Mouse (Mus musculus): Measurements from ENCODE around the gene Wfikkn1. TPM values are rescaled to one million over a fixed set of nuclear protein-coding genes. Genes with fewer than 3 reads are reported as not detected.

Gene Wfikkn1
- total RNA-seq, 2 experiments from 2014 or later: 0.12 to 0.37 TPM

DNA sequence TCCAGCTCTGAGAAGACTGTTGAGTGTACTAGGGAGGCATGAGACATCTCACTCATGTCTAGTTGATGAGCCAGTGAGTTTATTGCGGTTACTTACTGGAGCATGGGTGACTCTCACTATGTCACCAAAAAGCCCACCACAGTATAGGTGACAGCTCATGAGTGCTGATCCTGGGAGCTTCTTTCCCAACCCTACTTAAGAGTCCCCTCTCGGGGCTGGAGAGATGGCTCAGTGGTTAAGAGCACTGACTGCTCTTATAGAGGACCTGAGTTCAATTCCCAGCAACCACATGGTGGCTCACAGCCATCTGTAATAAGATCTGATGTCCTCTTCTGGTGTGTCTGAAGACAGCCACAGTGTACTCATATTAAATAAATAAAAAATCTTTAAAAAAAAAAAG is 10.7 kb downstream of the Wfikkn1 start:
- no peak for ATAC-seq (replicated peaks; ENCODE audit: poor library complexity)

DNA sequence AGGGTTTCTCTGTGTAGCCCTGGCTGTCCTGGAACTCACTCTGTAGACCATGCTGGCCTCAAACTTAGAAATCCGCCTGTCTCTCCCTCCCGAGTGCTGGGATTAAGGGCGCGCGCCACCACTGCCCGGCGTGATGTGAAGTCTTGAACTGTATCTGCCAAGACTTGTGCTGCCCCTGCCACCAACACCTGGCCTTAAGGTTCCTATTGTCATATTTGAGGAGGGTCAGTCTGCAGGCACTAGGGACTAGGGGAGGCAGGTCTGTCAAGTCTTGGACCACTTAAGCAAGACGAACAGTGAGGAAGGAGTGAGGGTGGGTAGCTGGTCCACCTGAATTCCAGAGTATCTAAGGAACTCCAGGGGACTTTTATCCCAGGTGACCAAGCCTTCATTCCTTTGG is 11.2 kb downstream of the Wfikkn1 start:
- ATAC-seq (replicated peaks; ENCODE audit: poor library complexity): no peak

DNA sequence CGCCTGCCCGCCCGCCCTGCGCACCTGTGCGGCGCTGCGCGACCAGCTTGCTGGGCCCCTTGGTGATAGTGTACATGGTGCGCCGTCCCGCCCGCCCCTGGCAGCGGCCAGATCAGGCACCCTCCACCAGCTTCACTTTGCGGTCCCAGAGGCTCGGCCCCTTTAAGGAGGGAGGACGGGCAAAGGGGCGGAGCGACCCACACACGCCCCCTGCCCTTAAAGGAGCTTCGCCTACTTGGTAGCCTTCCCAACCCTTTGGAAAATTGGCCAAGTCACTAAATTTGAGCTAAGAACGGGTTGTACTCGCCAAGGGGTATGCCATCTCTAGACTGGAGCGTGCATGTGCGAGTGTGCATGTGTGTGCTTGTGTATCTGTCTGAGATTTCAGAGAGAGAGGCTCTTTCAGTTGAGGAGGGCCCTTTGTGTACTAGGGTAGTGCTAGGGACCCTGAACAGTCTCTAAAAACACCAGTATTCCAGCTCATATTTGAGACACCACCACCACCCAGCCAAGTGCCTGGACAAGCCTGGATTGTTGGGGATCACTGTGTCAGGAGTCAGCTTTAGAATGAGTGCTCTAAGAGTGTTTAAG is 12.0 kb downstream of the Wfikkn1 start, which contains the start of gene Mcrip2:
Mcrip2 (minus strand) TSS at position 164 of the 591 bp plus-strand sequence.
- peak; percentile 85 for ATAC-seq (replicated peaks; ENCODE audit: poor library complexity)

- ATAC-seq (replicated peaks; ENCODE audit: poor library complexity): peak; percentile 46
Observed at GRCm38 (mm10) chr17:25867836-25868600, 12.6 kb downstream of the Wfikkn1 start.

- ATAC-seq (replicated peaks; ENCODE audit: poor library complexity): peak; percentile 66
Observed at GRCm38 (mm10) chr17:25867509-25867835, 13.2 kb downstream of the Wfikkn1 start.

DNA sequence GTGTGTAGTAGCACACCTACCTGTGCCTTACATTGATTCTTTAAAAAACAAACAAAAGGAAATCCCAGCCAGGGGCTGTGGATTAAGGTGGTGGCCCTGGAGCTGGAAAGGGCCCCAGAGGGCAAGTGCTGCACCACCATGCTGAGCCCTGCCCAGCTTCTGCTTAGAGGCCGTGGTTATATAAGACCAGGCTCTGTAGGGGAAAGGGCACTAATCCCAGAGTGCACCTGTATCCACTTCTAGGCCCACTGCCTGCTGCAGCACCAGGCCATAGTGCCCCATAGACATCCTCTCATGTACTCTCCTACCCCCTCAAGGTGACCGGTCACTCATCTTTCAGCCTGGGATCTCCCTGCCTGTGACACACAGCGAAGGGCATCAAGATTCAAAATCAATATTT is 14.5 kb downstream of the Wfikkn1 start:
- no peak for ATAC-seq (replicated peaks; ENCODE audit: poor library complexity)

DNA sequence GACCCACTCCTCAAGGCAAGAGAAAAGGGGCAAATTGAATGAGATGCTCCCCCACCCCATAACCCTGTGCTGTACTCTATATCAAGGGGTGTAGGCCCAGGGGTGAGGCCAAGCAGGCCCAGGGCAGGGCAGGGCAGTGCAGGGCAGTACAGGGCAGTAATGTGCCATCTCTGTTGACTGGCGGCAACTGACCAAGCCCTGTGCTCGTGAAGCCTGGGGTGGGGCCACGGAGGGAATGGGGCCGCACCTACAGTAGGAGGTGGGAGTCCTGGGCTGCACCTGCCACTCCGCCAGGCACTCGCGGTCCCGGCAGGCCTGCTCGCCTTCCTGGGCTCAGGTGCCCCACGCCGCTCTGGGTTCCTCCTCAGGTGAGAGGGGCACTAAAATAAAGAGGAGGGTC is 15.4 kb downstream of the Wfikkn1 start:
- ATAC-seq (replicated peaks; ENCODE audit: poor library complexity): no peak

DNA sequence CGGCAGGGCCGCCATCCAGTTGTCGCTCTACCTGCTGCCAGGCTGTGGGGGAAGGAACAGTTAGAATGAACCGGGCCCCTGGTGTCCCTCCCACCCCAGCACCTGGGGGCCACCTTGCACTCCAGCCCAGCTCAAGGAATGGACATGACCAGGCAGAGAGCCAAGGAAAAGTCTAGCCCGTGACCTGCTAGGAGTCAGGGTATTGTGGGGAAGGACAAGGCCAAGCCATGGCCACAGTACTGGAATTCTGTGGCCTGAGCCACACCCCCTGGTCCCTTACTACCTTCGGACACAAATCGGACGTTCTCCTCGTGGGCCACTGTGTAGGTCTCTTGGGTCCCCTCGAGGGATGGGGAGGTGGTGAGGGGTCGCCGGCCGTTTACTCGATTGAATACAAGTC is 16.3 kb downstream of the Wfikkn1 start:
- ATAC-seq (replicated peaks; ENCODE audit: poor library complexity): no peak

- ATAC-seq (replicated peaks; ENCODE audit: poor library complexity): no peak
Observed at GRCm38 (mm10) chr17:25863681-25864080, 17.0 kb downstream of the Wfikkn1 start.

DNA sequence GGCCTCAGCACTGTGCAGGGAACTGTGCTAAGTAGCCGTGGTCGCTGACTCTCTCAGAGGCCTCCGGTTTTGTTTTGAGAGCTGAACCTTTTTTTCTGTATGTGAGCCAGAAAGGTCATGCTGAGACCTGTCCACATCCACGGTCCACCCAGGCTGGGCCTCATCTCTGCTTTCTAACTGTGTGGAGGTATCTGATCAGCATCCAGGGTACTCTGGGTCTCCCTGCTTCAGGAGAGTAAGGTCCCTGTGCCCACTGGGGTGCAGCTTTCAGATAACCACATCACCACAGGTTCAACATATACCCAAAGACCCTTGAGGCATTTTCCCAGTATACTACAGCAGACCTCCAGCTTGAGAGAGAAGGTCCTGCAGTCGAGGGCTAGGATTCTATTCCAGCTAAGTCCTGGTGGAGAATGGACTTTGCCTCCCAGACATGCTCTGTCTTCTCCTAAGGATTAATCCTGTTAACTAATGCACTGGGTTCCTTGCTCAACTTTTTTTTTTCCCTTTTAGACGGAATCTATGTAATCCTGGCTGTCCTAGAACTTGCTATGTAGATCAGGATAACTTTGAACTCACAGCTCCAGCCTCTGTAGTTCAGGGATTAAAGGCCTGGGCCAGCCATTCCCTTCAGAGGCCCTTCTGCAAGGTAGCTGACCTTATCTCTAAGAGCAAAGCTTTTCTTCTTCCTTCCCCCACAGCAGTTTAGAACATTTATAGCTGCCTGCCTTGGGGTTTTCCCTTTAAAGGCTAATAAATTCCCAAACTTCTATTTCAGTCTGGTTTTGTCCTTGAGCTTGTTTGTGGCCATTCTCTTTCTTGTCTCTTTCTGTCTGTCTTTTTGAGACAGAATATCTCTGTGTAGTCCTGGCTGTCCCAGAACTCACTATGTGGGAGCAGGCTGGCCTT is 18.7 kb downstream of the Wfikkn1 start:
- no peak for ATAC-seq (replicated peaks; ENCODE audit: poor library complexity)

DNA sequence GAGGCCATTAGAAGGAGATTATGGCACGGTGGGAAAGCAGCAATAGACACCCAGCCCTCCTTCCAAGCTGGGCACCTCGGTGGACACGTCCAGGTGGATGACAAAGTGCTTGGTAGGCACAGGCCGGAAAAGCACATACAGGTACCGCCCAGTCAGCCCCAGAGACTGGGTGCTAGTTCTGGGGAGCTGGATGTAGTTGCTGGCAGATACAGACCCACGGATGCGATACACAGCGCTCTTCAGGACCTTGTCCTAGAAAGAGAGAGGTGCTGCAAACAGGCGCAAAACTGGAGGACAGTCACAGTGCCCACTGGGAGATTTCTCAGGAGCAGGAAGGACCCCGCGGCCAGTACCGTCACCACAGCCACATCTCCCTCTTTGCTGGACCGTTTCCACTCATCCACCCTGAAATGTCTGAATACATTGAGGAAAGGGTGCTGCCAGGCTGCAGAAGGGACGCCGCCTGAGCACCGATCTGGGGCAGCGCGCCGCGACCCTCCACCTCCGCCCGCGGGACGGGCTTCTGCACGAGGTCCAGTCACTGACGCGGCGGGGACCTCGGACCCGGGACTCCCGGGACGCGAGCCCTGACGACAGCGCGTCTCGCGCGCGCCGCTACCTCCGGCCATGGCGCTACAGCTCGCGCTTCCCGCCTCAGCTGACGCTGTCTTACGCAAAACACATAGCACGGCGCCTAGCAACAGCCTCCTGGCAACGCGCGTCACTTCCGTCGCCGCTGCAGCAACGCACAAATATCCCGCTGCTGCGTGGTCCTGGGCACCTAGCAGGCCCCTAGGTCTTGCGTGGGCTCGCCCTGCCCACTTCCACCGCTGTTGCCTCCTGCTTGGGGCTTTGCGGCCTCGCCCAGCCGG is 19.6 kb downstream of the Wfikkn1 start, which contains the start of gene Wdr90:
Wdr90 (minus strand) TSS at position 670 of the 872 bp plus-strand sequence.
- ATAC-seq (replicated peaks; ENCODE audit: poor library complexity): peak; percentile 96

DNA sequence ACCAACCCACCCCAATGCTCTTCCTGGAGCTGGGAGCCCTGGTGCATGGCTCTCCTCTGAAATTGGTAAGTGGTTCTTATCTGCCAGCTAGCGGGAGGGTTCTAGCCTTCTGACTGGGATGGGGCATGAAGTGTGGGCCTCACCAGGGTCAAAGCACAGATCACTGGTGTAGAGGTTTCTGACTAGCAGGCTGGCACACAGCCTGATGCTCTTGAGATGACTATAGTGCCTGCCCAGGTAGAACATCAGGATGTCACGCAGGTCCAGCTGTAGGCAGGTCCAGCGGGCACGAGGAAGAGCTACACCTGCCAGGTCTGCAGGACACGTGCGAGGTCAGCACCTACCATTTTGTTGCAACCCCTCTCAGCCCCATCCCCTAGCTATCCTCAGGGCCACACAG is 20.4 kb downstream of the Wfikkn1 start:
- ATAC-seq (replicated peaks; ENCODE audit: poor library complexity): no peak

DNA sequence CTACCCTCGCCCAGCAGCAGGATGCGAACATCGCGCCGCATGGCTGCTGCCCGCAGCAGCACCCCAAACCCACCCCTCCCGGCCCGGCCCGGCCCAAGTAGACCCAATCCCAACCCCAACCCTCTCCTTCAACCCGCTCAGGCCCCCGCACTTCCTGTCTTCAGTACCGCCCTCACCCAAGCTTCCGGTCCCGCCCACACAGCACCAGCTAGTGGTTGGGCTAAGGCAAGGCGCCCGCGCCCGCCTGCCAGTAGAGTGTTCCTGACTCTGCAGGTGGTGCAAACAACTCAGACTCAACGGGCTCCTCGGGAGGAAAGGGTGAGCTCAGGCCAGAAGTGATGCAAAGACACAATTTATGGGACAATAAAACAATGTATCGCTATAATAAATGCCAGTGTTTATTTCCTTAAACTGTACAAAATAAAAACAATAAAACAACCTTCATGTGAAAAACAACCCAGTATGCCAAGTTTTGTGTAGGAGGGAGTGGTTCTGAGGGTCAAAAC is 36.2 kb downstream of the Wfikkn1 start, which contains the start of gene Rhot2:
Rhot2 (minus strand) TSS at position 456 of the 506 bp plus-strand sequence.
- ATAC-seq (replicated peaks; ENCODE audit: poor library complexity): peak; percentile 97

DNA sequence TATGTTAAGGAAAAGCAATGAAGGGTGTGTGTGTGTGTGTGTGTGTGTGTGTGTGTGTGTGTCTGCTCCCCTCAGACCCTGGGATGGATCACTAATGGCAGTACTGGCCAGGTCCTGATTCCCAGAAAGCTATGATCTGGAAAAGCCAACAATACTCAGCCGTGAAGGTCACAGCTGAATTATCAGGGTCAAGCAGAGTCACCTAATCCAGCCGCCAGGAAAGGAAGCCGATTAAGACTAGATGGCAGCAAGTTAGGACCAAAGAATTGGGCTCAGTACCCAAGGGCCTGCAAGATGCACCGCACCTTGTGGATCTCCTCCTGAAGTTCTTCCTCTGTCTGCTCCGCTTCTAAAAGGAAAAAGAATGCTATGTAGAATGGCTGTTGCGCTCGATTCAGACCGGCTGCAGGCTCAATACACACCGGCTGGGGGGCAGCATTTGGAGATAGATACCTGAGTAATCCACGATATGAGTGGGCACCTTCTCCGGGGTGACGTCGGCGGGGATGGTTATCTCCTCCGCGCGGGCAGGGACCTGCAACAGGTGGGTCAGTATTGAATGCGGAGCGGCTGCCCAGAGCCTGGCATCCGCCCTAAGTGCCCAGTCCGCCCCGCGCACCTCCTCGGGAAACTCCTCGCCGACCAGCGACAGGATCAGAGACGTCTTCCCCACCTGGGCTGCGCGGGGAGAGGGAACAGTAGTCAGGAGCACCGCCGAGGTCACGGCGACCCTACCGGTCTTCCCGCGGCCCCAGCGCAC is 36.8 kb downstream of the Wfikkn1 start:
- ATAC-seq (replicated peaks; ENCODE audit: poor library complexity): peak; percentile 8; the same call in 1 of the 2 replicates

- ATAC-seq (replicated peaks; ENCODE audit: poor library complexity): no peak
Observed at GRCm38 (mm10) chr17:25843122-25843521, 37.5 kb downstream of the Wfikkn1 start.

GRCm38 (mm10) chr17:25842509-25842908 is 38.1 kb downstream of the Wfikkn1 start:
- no peak for ATAC-seq (replicated peaks; ENCODE audit: poor library complexity)

DNA sequence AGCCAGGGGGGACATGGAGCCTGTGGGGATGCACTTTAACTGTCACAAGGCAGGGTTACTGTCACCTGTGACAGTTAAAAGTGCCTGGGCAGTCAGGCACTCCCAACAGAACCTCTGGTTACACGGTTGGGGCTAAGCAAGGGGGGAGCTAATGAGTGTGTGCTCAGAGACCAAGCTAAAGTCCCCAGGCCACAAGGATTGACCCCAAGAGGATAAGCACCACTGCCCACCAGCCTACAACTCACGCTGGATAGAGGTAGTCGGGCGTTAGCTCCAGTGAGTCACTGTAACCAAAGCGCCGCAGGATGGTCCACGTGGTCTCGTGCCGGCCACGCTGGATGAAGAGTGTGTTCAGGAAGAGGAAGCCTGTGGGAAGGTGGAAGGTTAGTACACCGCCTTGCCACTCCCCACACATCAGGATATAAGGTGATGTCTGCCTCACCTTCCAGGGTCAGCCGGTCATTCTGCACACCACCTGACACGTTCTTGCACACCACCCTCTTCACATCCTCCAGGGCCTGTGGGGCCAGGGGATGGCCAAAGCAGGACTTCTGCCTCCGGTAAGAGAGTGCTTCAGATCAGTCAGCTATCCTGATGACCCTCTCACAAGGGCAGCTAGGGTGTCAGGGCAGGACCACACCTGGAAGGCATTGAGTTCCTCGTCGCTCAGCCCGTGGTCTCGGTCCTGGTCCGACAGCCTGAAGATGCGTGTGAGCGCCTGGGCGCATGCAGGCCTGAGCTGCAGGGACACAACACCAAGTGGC is 39.4 kb downstream of the Wfikkn1 start, which contains the start of gene Gm20683:
Gm20683 (minus strand) TSS at position 647 of the 764 bp plus-strand sequence.
- ATAC-seq (replicated peaks; ENCODE audit: poor library complexity): no peak

DNA sequence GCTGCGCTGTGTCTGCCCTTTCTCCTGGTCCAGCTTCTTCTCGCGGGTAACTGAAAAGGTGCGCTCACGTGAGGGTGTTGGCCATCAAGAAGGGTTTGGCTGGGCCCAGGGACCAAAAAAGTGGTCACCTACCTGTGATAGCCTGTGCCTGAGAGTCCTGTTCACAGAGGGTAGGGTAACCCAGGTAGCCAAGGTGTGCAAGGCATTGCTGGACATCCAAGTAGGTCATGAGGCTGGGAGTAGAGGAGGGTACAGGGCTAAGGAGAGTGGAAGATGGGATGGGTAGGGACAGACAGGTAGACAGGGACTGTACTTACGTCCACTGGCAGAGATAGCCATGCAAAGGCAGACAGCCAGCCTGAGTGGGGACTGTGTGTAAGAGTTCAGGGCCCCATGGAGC is 40.1 kb downstream of the Wfikkn1 start:
- no peak for ATAC-seq (replicated peaks; ENCODE audit: poor library complexity)
